Mouse (Mus musculus): ENCODE measurements around the gene Fyn. TPM values are rescaled to one million over a fixed set of nuclear protein-coding genes. Genes with fewer than 3 reads are reported as not detected.

Fyn gene
- 19.6 and 21.3 TPM in 2 replicates for polyA plus RNA-seq (2015; fragmentation: Nextera tagmentation; extraction: Ambion mirVana)

GRCm38 (mm10) chr10:39368572-39369135 lies at the start of gene Fyn:
TSS of gene Fyn (plus strand) at chr10:39368855.

GRCm38 (mm10) chr10:39612633-39612988 lies 244.0 kb downstream of the Fyn start, which contains the start of gene Traf3ip2:
TSS of gene Traf3ip2 (plus strand) at chr10:39612934.

Other genes with a start within 250 kb of the Fyn start
- 9.6 and 12.2 TPM in 2 replicates for gene Fam229b, start 234.9 kb upstream of the Fyn start, polyA plus RNA-seq (2015; fragmentation: Nextera tagmentation; extraction: Ambion mirVana)
- 2.5 and 2.8 TPM in 2 replicates for gene Tube1, start 234.9 kb upstream of the Fyn start, polyA plus RNA-seq (2015; fragmentation: Nextera tagmentation; extraction: Ambion mirVana)
- 0.18 and 0.19 TPM in 2 replicates for gene Ccn6, start 205.1 kb upstream of the Fyn start, polyA plus RNA-seq (2015; fragmentation: Nextera tagmentation; extraction: Ambion mirVana)
- 10.7 and 11.6 TPM in 2 replicates for gene Traf3ip2, start 244.1 kb downstream of the Fyn start, polyA plus RNA-seq (2015; fragmentation: Nextera tagmentation; extraction: Ambion mirVana)

Measured in skeletal muscle tissue, postnatal 0 days (tissue).